Mouse (Mus musculus): Measurements from ENCODE around the gene Tnfsf14.

DNA sequence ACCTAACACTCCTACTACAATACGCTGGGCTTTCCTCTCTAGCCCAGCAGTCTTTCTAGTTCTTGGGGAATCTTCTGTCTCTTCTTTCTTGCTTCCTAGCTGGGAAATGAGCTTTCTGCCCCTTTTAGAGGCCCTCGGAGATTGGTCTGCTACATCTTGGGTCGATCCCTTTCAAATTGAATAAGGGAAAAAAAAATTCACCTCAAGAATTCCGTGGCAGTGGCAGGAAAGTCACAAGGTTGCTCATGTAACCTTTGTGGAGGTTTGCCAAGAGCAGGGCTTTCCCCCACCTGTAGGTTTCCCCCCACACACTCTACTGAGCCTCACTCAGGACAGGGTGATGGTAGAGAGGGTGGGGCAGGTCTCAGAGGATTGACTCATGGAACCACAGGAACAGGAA, 40.2 kb downstream of the Tnfsf14 start:
- no peak for TF ChIP-seq POLR2A (IDR thresholded peaks at IDR 0.05; ENCODE audit: borderline replicate concordance, insufficient read depth, low read length)
- no peak for TF ChIP-seq CTCF (IDR thresholded peaks at IDR 0.05; ENCODE audit: borderline replicate concordance, insufficient read depth, low read depth, low read length)

All from cerebellum, adult 2 months (tissue).